Mouse (Mus musculus): ENCODE results near the gene Rpl4. TPM values are rescaled to one million over a fixed set of nuclear protein-coding genes. Genes with fewer than 3 reads are reported as not detected.
A peak's percentile ranks its signal among the peaks of the same experiment; 100 is the strongest.
"Not testable (repeated sequence)": the region's sequence is repeated elsewhere in the genome, so short reads cannot be mapped to it uniquely, and the experiment has no call there.

The Rpl4 gene
- 373 and 421 TPM in 2 replicates for polyA plus RNA-seq (2012; rRNA removed)

- peak within 1 kb of the TSS; percentile 54 for H3K27ac ChIP-seq (ENCODE audit: insufficient read depth, low read depth, low read length)
- under 1% methylated on average over 42 of the region's 42 CpGs for WGBS
- H3K4me3 ChIP-seq (ENCODE audit: insufficient read depth, low read depth, low read length): peak within 1 kb of the TSS; percentile 79
- TF ChIP-seq CTCF (conservative IDR thresholded peaks at IDR 0.05; ENCODE audit: insufficient read depth, insufficient read length, low read depth, low read length) (no peak; the same call in 1 of the 2 replicates), POLR2A (IDR thresholded peaks at IDR 0.05; ENCODE audit: low read depth, low read length) (peak; percentile 77)
- DNase-seq: peak; percentile 89
- no peaks in the 10 kb centered on the region for H3K27me3 ChIP-seq (replicated peaks; ENCODE audit: control insufficient read depth, insufficient read depth, low read length)
- no peaks in the 10 kb centered on the region for H3K4me1 ChIP-seq (ENCODE audit: control insufficient read depth, insufficient read depth, low read length)
- peaks cover 8% of the 10 kb centered on the region for H3K36me3 ChIP-seq (ENCODE audit: control insufficient read depth, insufficient read depth, low read length)
These were observed at the start of gene Rpl4, which contains the start of gene Zwilch for GRCm38 (mm10) chr9:64172816-64173665. Gene Rpl4 (plus strand): TSS chr9:64173375. Gene Zwilch (minus strand): TSS chr9:64173104.

GRCm38 (mm10) chr9:64124846-64125245, 48.3 kb upstream of the Rpl4 start:
- not testable (repeated sequence) for DNase-seq

GRCm38 (mm10) chr9:64125307-64125706, 47.9 kb upstream of the Rpl4 start:
- WGBS: 64% methylated on average over 3 of the region's 3 CpGs
- H3K4me3 ChIP-seq (ENCODE audit: insufficient read depth, low read depth, low read length): no peak overlapping the region
- H3K36me3 ChIP-seq (ENCODE audit: control insufficient read depth, insufficient read depth, low read length): no peaks in the 10 kb centered on the region
- H3K27me3 ChIP-seq (replicated peaks; ENCODE audit: control insufficient read depth, insufficient read depth, low read length): no peaks in the 10 kb centered on the region
- no peaks in the 10 kb centered on the region; the same call in 1 of the 2 replicates for H3K4me1 ChIP-seq (ENCODE audit: control insufficient read depth, insufficient read depth, low read length)
- no peak for TF ChIP-seq CTCF (conservative IDR thresholded peaks at IDR 0.05; ENCODE audit: insufficient read depth, insufficient read length, low read depth, low read length)
- no peak for TF ChIP-seq POLR2A (IDR thresholded peaks at IDR 0.05; ENCODE audit: low read depth, low read length)
- no peak for DNase-seq
- H3K27ac ChIP-seq (ENCODE audit: insufficient read depth, low read depth, low read length): no peak overlapping the region

More at GRCm38 (mm10) chr9:64124846-64125245, 48.3 kb upstream of the Rpl4 start:
- H3K4me3 ChIP-seq (ENCODE audit: insufficient read depth, low read depth, low read length); H3K27me3 ChIP-seq (replicated peaks; ENCODE audit: control insufficient read depth, insufficient read depth, low read length); H3K36me3 ChIP-seq (ENCODE audit: control insufficient read depth, insufficient read depth, low read length); H3K4me1 ChIP-seq (ENCODE audit: control insufficient read depth, insufficient read depth, low read length): not testable (repeated sequence)
- H3K27ac ChIP-seq (ENCODE audit: insufficient read depth, low read depth, low read length): peak overlapping the region; percentile 71
- 76% methylated on average over 2 of the region's 3 CpGs for WGBS

- WGBS: 44% methylated on average over 12 of the region's 12 CpGs
- Histone ChIP-seq H3K36me3 (ENCODE audit: control insufficient read depth, insufficient read depth, low read length) (no peaks in the 10 kb centered on the region), H3K4me3 (ENCODE audit: insufficient read depth, low read depth, low read length) (no peak overlapping the region), H3K4me1 (ENCODE audit: control insufficient read depth, insufficient read depth, low read length) (no peaks in the 10 kb centered on the region; the same call in 1 of the 2 replicates), H3K27ac (ENCODE audit: insufficient read depth, low read depth, low read length) (no peak overlapping the region), H3K27me3 (replicated peaks; ENCODE audit: control insufficient read depth, insufficient read depth, low read length) (no peaks in the 10 kb centered on the region)
- no peak for DNase-seq
- no peak for TF ChIP-seq POLR2A (IDR thresholded peaks at IDR 0.05; ENCODE audit: low read depth, low read length)
- no peak for TF ChIP-seq CTCF (conservative IDR thresholded peaks at IDR 0.05; ENCODE audit: insufficient read depth, insufficient read length, low read depth, low read length)
These were observed 47.1 kb upstream of the Rpl4 start for GRCm38 (mm10) chr9:64126121-64126520.

- WGBS: 83% methylated on average over 6 of the region's 6 CpGs
- TF ChIP-seq CTCF (conservative IDR thresholded peaks at IDR 0.05; ENCODE audit: insufficient read depth, insufficient read length, low read depth, low read length) (no peak), POLR2A (IDR thresholded peaks at IDR 0.05; ENCODE audit: low read depth, low read length) (no peak)
- no peaks in the 10 kb centered on the region for H3K36me3 ChIP-seq (ENCODE audit: control insufficient read depth, insufficient read depth, low read length)
These were observed 41.6 kb upstream of the Rpl4 start for GRCm38 (mm10) chr9:64131623-64132022.

GRCm38 (mm10) chr9:64138896-64139295, 34.3 kb upstream of the Rpl4 start:
- not testable (repeated sequence) for H3K4me1 ChIP-seq (ENCODE audit: control insufficient read depth, insufficient read depth, low read length); H3K36me3 ChIP-seq (ENCODE audit: control insufficient read depth, insufficient read depth, low read length); H3K4me3 ChIP-seq (ENCODE audit: insufficient read depth, low read depth, low read length); H3K27ac ChIP-seq (ENCODE audit: insufficient read depth, low read depth, low read length); H3K27me3 ChIP-seq (replicated peaks; ENCODE audit: control insufficient read depth, insufficient read depth, low read length)
- TF ChIP-seq CTCF (conservative IDR thresholded peaks at IDR 0.05; ENCODE audit: insufficient read depth, insufficient read length, low read depth, low read length): peak; percentile 54
- DNase-seq: peak; percentile 55
- 3% methylated on average over 6 of the region's 6 CpGs for WGBS

More at GRCm38 (mm10) chr9:64131623-64132022, 41.6 kb upstream of the Rpl4 start:
- DNase-seq: no peak
- Histone ChIP-seq H3K27ac (ENCODE audit: insufficient read depth, low read depth, low read length) (no peak overlapping the region), H3K4me1 (ENCODE audit: control insufficient read depth, insufficient read depth, low read length) (no peaks in the 10 kb centered on the region), H3K27me3 (replicated peaks; ENCODE audit: control insufficient read depth, insufficient read depth, low read length) (no peaks in the 10 kb centered on the region), H3K4me3 (ENCODE audit: insufficient read depth, low read depth, low read length) (no peak overlapping the region)

GRCm38 (mm10) chr9:64139879-64140278, 33.3 kb upstream of the Rpl4 start:
- Histone ChIP-seq H3K27me3 (replicated peaks; ENCODE audit: control insufficient read depth, insufficient read depth, low read length) (no peaks in the 10 kb centered on the region), H3K4me1 (ENCODE audit: control insufficient read depth, insufficient read depth, low read length) (no peaks in the 10 kb centered on the region), H3K36me3 (ENCODE audit: control insufficient read depth, insufficient read depth, low read length) (no peaks in the 10 kb centered on the region), H3K27ac (ENCODE audit: insufficient read depth, low read depth, low read length) (no peak overlapping the region), H3K4me3 (ENCODE audit: insufficient read depth, low read depth, low read length) (no peak overlapping the region)
- TF ChIP-seq POLR2A (IDR thresholded peaks at IDR 0.05; ENCODE audit: low read depth, low read length) (no peak), CTCF (conservative IDR thresholded peaks at IDR 0.05; ENCODE audit: insufficient read depth, insufficient read length, low read depth, low read length) (no peak)
- WGBS: 94% methylated on average over 9 of the region's 9 CpGs
- DNase-seq: no peak
